Mouse (Mus musculus) kidney, postnatal 10 days (tissue): ENCODE results near the gene Exosc8.
A peak's percentile ranks its signal among the peaks of the same experiment; 100 is the strongest.
"Not testable (repeated sequence)": the region's sequence is repeated elsewhere in the genome, so short reads cannot be mapped to it uniquely, and the experiment has no call there.

Experiments
- DNase-seq: peaks from one replicate; pipeline ENCODE4 v3.0.0; 2021; ENCODE audit warnings: mixed read lengths

Gene Exosc8

GRCm38 (mm10) chr3:54734411-54735246 is 564 bp downstream of the Exosc8 start:
- DNase-seq = peak; percentile 94

- DNase-seq = no peak
These were observed 2.8 kb downstream of the Exosc8 start for GRCm38 (mm10) chr3:54732371-54732770.

GRCm38 (mm10) chr3:54731626-54732150 is 3.5 kb downstream of the Exosc8 start:
- DNase-seq = no peak

- no peak for DNase-seq
These were observed 7.1 kb downstream of the Exosc8 start for GRCm38 (mm10) chr3:54728100-54728499.

GRCm38 (mm10) chr3:54727588-54727987 is 7.6 kb downstream of the Exosc8 start:
- no peak for DNase-seq

- DNase-seq = no peak
These were observed 9.8 kb downstream of the Exosc8 start for GRCm38 (mm10) chr3:54725344-54725743.

- DNase-seq = no peak
These were observed 11.3 kb downstream of the Exosc8 start for GRCm38 (mm10) chr3:54723741-54724500.

- DNase-seq = no peak
These were observed 16.2 kb downstream of the Exosc8 start for GRCm38 (mm10) chr3:54718947-54719346.

- no peak for DNase-seq
These were observed 17.8 kb downstream of the Exosc8 start for GRCm38 (mm10) chr3:54717348-54717747.

- DNase-seq = no peak
These were observed 19.7 kb downstream of the Exosc8 start for GRCm38 (mm10) chr3:54715461-54715860.

GRCm38 (mm10) chr3:54714253-54714652 is 20.9 kb downstream of the Exosc8 start, which contains the start of gene Gm21958:
Gm21958 (minus strand) TSS chr3:54714353.
- no peak for DNase-seq

GRCm38 (mm10) chr3:54708972-54709371 is 26.2 kb downstream of the Exosc8 start:
- DNase-seq = no peak

- DNase-seq = not testable (repeated sequence)
These were observed 31.1 kb downstream of the Exosc8 start for GRCm38 (mm10) chr3:54704106-54704505.

- DNase-seq = no peak
These were observed 35.4 kb downstream of the Exosc8 start for GRCm38 (mm10) chr3:54699759-54700301.

GRCm38 (mm10) chr3:54693056-54693415 is 42.2 kb downstream of the Exosc8 start:
- no peak for DNase-seq

- DNase-seq = peak; percentile 97
These were observed 42.8 kb downstream of the Exosc8 start, which contains the start of gene Supt20 for GRCm38 (mm10) chr3:54692202-54693055. Supt20 (plus strand) TSS chr3:54692807.

- DNase-seq = no peak
These were observed 46.1 kb downstream of the Exosc8 start for GRCm38 (mm10) chr3:54689091-54689490.

GRCm38 (mm10) chr3:54687245-54687644 is 47.9 kb downstream of the Exosc8 start:
- no peak for DNase-seq

- DNase-seq = no peak
These were observed 50.0 kb downstream of the Exosc8 start for GRCm38 (mm10) chr3:54685202-54685601.

GRCm38 (mm10) chr3:54681310-54682204 is 53.6 kb downstream of the Exosc8 start:
- DNase-seq = no peak
